Mouse (Mus musculus) cortical plate, adult 2 months (tissue): ENCODE data around the gene Olfr1393. TPM values are rescaled to one million over a fixed set of nuclear protein-coding genes. Genes with fewer than 3 reads are reported as not detected.

ENCODE experiments used
- H3K27ac ChIP-seq: fragments of 200-500 bp; 2 replicates; pipeline ENCODE4 v1.5.1; 2012; ENCODE audit warnings: low read length, control low read depth, inconsistent platforms; ENCODE audit not compliant: insufficient read depth
- H3K4me1 ChIP-seq: fragments of 200-500 bp; 2 replicates; pipeline ENCODE4 v1.6.1; 2011; ENCODE audit warnings: low read length; ENCODE audit not compliant: control insufficient read depth, insufficient read depth
- H3K4me3 ChIP-seq: fragments of 200-500 bp; 2 replicates; pipeline ENCODE4 v1.5.1; 2011; ENCODE audit warnings: mild to moderate bottlenecking, low read length, control low read depth; ENCODE audit not compliant: insufficient read depth
- CTCF ChIP-seq: fragments of 200-500 bp; IDR thresholded peaks from 2 replicates; pipeline ENCODE4 v1.5.1; 2011; ENCODE audit warnings: mild to moderate bottlenecking, control low read depth, low read length; ENCODE audit not compliant: insufficient read depth; ENCODE audit errors: extremely low read depth
- POLR2A ChIP-seq: fragments of 200-500 bp; IDR thresholded peaks from 2 replicates; pipeline ENCODE4 v1.6.1; 2011; ENCODE audit warnings: mild to moderate bottlenecking, low read length, control low read depth; ENCODE audit not compliant: insufficient read depth; ENCODE audit errors: extremely low read depth
- polyA plus RNA-seq: library from polyadenylated mRNA; depleted of rRNA; stranded (reverse); fragments of >200 nt; gene quantifications from 2 replicates; pipeline ENCODE4 v1.2.3, GENCODE M21; 2012

Olfr1393 gene
- polyA plus RNA-seq, 1 experiment, result 0.73 TPM

- H3K4me1 ChIP-seq, result no peaks in the 10 kb centered on the region
- no peak overlapping the region for H3K27ac ChIP-seq
- TF ChIP-seq CTCF, result no peak
- no peak for TF ChIP-seq POLR2A
Measured at GRCm38 (mm10) chr11:49263149-49263548, 15.0 kb upstream of the Olfr1393 start.

DNA sequence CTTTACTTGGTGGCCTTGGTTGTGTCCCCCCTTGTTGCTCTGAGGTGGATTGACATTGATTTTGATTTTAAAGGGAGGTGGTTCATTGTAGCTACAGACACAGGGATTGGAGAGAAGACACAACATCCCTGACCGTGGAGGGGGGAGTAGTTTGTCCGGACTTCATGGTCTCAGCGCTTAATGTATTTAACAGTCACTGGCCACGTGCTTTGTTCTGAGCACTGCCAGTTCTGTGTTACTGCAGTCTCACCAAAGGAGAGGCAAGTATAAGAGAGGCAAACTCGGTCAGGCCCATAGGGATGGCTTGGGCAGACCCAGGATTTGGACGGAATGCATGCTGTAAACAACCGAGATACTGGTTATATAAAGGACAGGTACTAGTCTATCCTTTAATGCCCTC lies 14.0 kb upstream of the Olfr1393 start:
- Histone ChIP-seq H3K27ac (no peak overlapping the region), H3K4me1 (no peaks in the 10 kb centered on the region), H3K4me3 (no peak overlapping the region)
- TF ChIP-seq CTCF (no peak), POLR2A (no peak)

More at GRCm38 (mm10) chr11:49263149-49263548, 15.0 kb upstream of the Olfr1393 start:
- no peak overlapping the region for H3K4me3 ChIP-seq

GRCm38 (mm10) chr11:49264622-49265021 lies 13.5 kb upstream of the Olfr1393 start:
- no peak for TF ChIP-seq POLR2A
- no peak for TF ChIP-seq CTCF
- H3K4me3 ChIP-seq, result no peak overlapping the region
- H3K27ac ChIP-seq, result no peak overlapping the region
- no peaks in the 10 kb centered on the region for H3K4me1 ChIP-seq

- Histone ChIP-seq H3K4me1 (no peaks in the 10 kb centered on the region), H3K27ac (no peak overlapping the region), H3K4me3 (no peak overlapping the region)
- no peak for TF ChIP-seq POLR2A
- no peak for TF ChIP-seq CTCF
Measured at GRCm38 (mm10) chr11:49265101-49265500, 13.0 kb upstream of the Olfr1393 start.

DNA sequence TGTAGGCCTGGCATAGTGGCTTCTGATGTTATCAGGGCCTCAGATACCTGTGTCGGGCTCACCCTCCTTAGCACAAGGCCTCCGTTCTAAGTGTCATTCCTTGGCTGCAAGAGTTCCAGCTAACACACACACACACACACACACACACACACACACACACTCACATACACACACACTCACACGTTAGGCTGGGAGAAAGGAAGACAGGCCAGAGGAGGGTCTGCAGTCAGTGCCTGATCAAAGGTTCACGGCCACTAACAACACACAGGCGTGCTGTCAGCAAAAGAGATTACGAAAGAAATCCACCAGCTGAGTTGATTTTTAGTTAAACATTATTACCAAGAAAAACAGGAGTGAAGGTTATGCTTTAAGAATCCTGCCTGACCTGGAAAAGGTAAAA lies 11.4 kb upstream of the Olfr1393 start:
- Histone ChIP-seq H3K4me1 (no peaks in the 10 kb centered on the region), H3K4me3 (no peak overlapping the region), H3K27ac (no peak overlapping the region)
- no peak for TF ChIP-seq CTCF
- no peak for TF ChIP-seq POLR2A

DNA sequence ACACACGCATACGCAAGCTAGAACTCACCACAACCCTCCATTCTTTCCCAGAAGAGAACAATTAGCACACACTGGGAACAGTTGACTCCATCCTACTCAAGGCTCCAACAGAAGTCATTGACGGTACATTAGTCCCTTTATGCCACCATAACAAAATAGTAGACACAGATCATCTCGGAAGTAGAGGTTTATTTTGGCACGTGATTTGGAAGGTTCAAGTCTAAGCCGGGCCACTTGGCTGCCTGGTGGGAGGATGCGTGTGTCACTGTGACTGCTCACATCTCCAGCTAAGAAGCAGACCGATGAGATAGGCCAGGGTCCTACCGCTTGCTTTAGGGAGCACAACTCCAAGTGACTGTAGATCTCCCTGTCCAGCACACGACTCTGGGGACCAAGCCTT lies 10.8 kb upstream of the Olfr1393 start:
- no peak for TF ChIP-seq POLR2A
- no peak for TF ChIP-seq CTCF
- no peaks in the 10 kb centered on the region for H3K4me1 ChIP-seq

DNA sequence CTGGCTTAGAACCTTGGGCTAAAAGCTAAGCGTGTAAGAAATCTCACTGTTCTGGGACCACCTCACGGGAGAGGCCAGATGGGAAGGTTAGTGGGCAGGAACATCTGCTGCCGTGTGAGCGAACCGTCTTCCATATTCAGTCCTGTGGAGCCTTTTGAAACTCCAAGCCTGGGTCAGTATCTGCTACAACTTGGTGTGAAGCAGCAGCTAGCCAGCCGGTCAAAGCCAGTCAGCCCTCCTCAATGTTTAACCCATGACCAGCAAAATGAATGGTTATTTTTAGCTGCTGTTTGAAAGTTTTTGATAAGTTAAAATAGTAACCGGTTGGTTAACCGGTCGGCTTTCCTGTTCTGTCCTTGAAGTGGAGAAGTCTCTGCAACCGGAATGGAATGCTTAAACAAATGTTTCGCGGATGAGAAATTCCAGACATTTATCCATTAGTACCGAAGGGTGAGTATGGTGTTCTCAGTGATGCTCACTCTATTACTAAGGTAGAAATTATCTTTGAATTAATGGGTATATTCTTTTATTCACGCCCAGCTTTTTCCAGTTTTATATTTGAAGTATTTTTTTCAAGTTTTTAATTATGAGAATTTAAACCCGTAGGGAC lies 10.0 kb upstream of the Olfr1393 start:
- Histone ChIP-seq H3K4me1 (no peaks in the 10 kb centered on the region), H3K27ac (no peak overlapping the region), H3K4me3 (no peak overlapping the region)
- TF ChIP-seq POLR2A (no peak), CTCF (no peak)

More for the DNA sequence above, 10.8 kb upstream of the Olfr1393 start:
- Histone ChIP-seq H3K27ac (no peak overlapping the region), H3K4me3 (no peak overlapping the region)

- Histone ChIP-seq H3K27ac (no peak overlapping the region), H3K4me3 (no peak overlapping the region), H3K4me1 (no peaks in the 10 kb centered on the region)
- TF ChIP-seq POLR2A (no peak), CTCF (no peak)
Measured at GRCm38 (mm10) chr11:49269761-49270160, 8.3 kb upstream of the Olfr1393 start.

GRCm38 (mm10) chr11:49270368-49270767 lies 7.7 kb upstream of the Olfr1393 start:
- TF ChIP-seq POLR2A (no peak), CTCF (no peak)
- Histone ChIP-seq H3K27ac (no peak overlapping the region), H3K4me1 (no peaks in the 10 kb centered on the region), H3K4me3 (no peak overlapping the region)

GRCm38 (mm10) chr11:49271334-49271733 lies 6.8 kb upstream of the Olfr1393 start:
- TF ChIP-seq POLR2A, result no peak
- TF ChIP-seq CTCF, result peak; percentile 56; the same call in 1 of the 2 replicates
- H3K4me3 ChIP-seq, result no peak overlapping the region
- H3K4me1 ChIP-seq, result no peaks in the 10 kb centered on the region
- H3K27ac ChIP-seq, result no peak overlapping the region
